Mouse (Mus musculus) small intestine, adult 10 weeks (tissue): ENCODE results near the gene Ciart. TPM values are rescaled to one million over a fixed set of nuclear protein-coding genes. Genes with fewer than 3 reads are reported as not detected.

Experiments
- polyA plus RNA-seq: library from polyadenylated mRNA; stranded (reverse); fragments of 350-450 nt; fragmentation: Illumina TruSeq; extraction: RNeasy Lipid Tissue Mini Kit (QIAGEN cat#74804); gene quantifications from one replicate; pipeline ENCODE4 v1.2.3, GENCODE M21; 2014; ENCODE audit warnings: low replicate concordance

Ciart gene
- polyA plus RNA-seq = not detected

GRCm38 (mm10) chr3:95881979-95882815, at the start of gene Ciart:
Gene Ciart, minus strand, starts transcription at chr3:95882251.

GRCm38 (mm10) chr3:95928658-95929503, 46.8 kb upstream of the Ciart start, which contains the start of gene Anp32e:
Gene Anp32e, plus strand, starts transcription at chr3:95929246.

GRCm38 (mm10) chr3:95904568-95904967, 22.5 kb upstream of the Ciart start, which contains the start of gene Car14:
Gene Car14, minus strand, starts transcription at chr3:95904691.

GRCm38 (mm10) chr3:95893606-95894316, 11.7 kb upstream of the Ciart start, which contains the start of gene Aph1a:
Gene Aph1a, plus strand, starts transcription at chr3:95893969.

GRCm38 (mm10) chr3:95891211-95892065, 9.4 kb upstream of the Ciart start, which contains the start of gene BC028528:
Gene BC028528, minus strand, starts transcription at chr3:95892005.

GRCm38 (mm10) chr3:95871392-95871867, 10.6 kb downstream of the Ciart start, which contains the start of gene Mrps21:
Gene Mrps21, minus strand, starts transcription at chr3:95871519.

GRCm38 (mm10) chr3:95855502-95856089, 26.5 kb downstream of the Ciart start, which contains the start of gene Prpf3:
Gene Prpf3, minus strand, starts transcription at chr3:95855885.

Other genes with a start within 250 kb of the Ciart start
- 400 TPM for gene Mcl1, start 223.5 kb downstream of the Ciart start, polyA plus RNA-seq
- gene Adamtsl4, start 194.3 kb downstream of the Ciart start, polyA plus RNA-seq = 0.37 TPM
- 1.4 TPM for gene Ecm1, start 142.7 kb downstream of the Ciart start, polyA plus RNA-seq
- 8.5 TPM for gene Tars2, start 122.0 kb downstream of the Ciart start, polyA plus RNA-seq
- 36.2 TPM for gene Rprd2, start 63.4 kb downstream of the Ciart start, polyA plus RNA-seq
- 28.4 TPM for gene Prpf3, start 26.4 kb downstream of the Ciart start, polyA plus RNA-seq
- gene Mrps21, start 10.7 kb downstream of the Ciart start, polyA plus RNA-seq = 2.5 TPM
- 26.2 TPM for gene BC028528, start 9.8 kb upstream of the Ciart start, polyA plus RNA-seq
- 31.0 TPM for gene Aph1a, start 11.7 kb upstream of the Ciart start, polyA plus RNA-seq
- 1.6 TPM for gene Car14, start 22.4 kb upstream of the Ciart start, polyA plus RNA-seq
- 107 TPM for gene Anp32e, start 47.0 kb upstream of the Ciart start, polyA plus RNA-seq
- 2.0 TPM for gene Plekho1, start 113.8 kb upstream of the Ciart start, polyA plus RNA-seq
- gene Vps45, start 176.2 kb upstream of the Ciart start, polyA plus RNA-seq = 43.1 TPM
- 18.3 TPM for gene Otud7b, start 222.3 kb upstream of the Ciart start, polyA plus RNA-seq